Mouse (Mus musculus): Measurements from ENCODE around the gene Polrmt. TPM values are rescaled to one million over a fixed set of nuclear protein-coding genes. Genes with fewer than 3 reads are reported as not detected.

Gene Polrmt
- total and polyA plus RNA-seq, 2 experiments from 2014 or later: 26.3 to 56.2 TPM

DNA sequence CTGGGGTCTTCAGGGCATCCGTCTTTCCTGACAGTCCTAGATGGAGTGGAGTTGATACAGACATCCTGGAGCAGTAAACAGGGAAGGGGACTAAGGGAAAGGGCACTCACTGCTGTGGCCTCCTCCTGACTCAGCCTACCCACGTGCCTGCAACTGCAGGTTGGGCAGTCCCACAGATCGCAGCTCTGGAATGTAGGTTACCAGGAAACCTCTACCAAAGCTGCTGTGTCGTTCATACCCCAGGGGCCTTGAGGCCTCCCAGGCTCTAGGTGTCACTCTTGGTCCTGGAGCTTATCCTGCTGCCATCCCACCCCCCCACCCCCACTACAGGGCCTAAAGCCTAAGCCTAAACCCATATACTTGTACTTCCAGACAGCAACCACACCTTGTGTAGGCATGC lies 38.6 kb downstream of the Polrmt start:
- H3K4me1 ChIP-seq (ENCODE audit: control insufficient read depth, insufficient read depth): peaks cover 36% of the 10 kb centered on the region
- no peak overlapping the region for H3K4me3 ChIP-seq (ENCODE audit: low read depth, low read length)
- DNase-seq (ENCODE audit: low spot score): no peak
- TF ChIP-seq EP300 (IDR thresholded peaks at IDR 0.05; ENCODE audit: low read depth): no peak
- no peak for TF ChIP-seq CTCF (IDR thresholded peaks at IDR 0.05; ENCODE audit: low read depth)
- 36% methylated on average over 4 of the region's 4 CpGs for WGBS
- H3K9ac ChIP-seq (replicated peaks; ENCODE audit: low read depth, low read length): no peak overlapping the region
- peak overlapping the region; percentile 19 for H3K27ac ChIP-seq (ENCODE audit: low read depth)
- no peaks in the 10 kb centered on the region for H3K9me3 ChIP-seq (replicated peaks; ENCODE audit: control insufficient read depth, low read length)
- no peak for ATAC-seq (ENCODE audit: insufficient read depth, low read depth)
- peaks cover 30% of the 10 kb centered on the region for H3K36me3 ChIP-seq (replicated peaks; ENCODE audit: control insufficient read depth, insufficient read depth, low read length)
- no peak overlapping the region for H3K4me2 ChIP-seq (ENCODE audit: low read depth, low read length)
- H3K27me3 ChIP-seq (ENCODE audit: control insufficient read depth, insufficient read depth, low read length): no peaks in the 10 kb centered on the region

DNA sequence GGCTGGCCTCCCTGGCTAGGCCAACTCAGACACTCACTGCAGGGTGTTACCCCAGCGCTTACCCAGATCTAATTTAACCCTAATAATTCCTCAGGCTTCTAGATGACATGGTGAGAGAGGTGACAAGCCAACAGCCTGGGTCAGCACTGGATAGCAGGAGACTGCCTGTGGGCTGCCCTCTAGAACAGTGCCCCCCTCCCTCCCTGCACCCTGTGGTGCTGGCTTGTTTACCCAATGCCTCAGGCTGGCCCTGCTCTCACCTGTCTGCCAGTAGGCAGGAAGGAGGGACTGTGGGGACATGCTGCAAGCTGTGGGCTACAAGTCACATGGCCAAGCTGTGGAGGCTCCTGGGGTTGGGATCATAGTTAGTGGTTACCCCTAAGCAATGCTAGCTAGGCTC lies 39.2 kb downstream of the Polrmt start:
- H3K4me1 ChIP-seq (ENCODE audit: control insufficient read depth, insufficient read depth): peaks cover 36% of the 10 kb centered on the region
- no peak overlapping the region for H3K9ac ChIP-seq (replicated peaks; ENCODE audit: low read depth, low read length)
- no peak for TF ChIP-seq CTCF (IDR thresholded peaks at IDR 0.05; ENCODE audit: low read depth)
- no peak for TF ChIP-seq EP300 (IDR thresholded peaks at IDR 0.05; ENCODE audit: low read depth)
- H3K4me2 ChIP-seq (ENCODE audit: low read depth, low read length): peak overlapping the region; percentile 25
- peaks cover 30% of the 10 kb centered on the region for H3K36me3 ChIP-seq (replicated peaks; ENCODE audit: control insufficient read depth, insufficient read depth, low read length)
- ATAC-seq (ENCODE audit: insufficient read depth, low read depth) (no peak), DNase-seq (ENCODE audit: low spot score) (no peak)
- 57% methylated on average over 1 of the region's 1 CpGs for WGBS
- no peaks in the 10 kb centered on the region for H3K27me3 ChIP-seq (ENCODE audit: control insufficient read depth, insufficient read depth, low read length)
- no peak overlapping the region for H3K4me3 ChIP-seq (ENCODE audit: low read depth, low read length)
- H3K27ac ChIP-seq (ENCODE audit: low read depth): peak overlapping the region; percentile 19
- H3K9me3 ChIP-seq (replicated peaks; ENCODE audit: control insufficient read depth, low read length): no peaks in the 10 kb centered on the region

DNA sequence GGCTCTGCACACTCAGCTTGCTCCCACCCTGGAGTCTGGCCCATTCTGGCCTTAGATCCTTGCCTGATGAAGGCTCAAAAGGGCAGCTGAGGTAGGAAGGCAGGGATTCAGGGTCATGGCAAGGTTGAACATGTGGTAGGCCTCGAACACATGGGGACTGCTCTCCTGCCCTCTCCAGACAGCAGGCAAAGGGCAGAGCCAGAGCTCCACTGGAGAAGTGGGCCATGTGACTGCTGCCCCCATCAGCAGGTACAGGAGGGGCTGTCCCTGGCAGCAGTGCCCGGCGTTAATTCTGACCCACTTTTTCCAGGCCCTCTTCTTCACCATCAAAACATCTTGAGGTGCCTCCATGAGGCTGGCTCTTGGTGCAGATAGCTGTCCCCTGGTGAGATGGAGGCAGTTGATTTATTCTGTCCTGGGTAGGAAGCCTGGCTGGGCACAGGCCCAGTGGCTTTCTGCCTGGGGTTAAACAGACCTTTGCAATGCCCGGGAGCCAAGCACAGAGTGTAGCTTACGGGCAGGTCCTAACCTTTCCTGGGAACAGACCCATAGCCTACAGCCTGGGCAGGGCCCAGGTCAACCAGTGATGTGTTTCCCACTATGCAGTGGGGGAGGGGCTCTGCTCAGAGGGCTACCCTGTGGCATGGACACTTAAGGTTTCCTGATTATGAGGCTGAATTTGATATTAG lies 39.8 kb downstream of the Polrmt start:
- WGBS: 48% methylated on average over 5 of the region's 5 CpGs
- Histone ChIP-seq H3K36me3 (replicated peaks; ENCODE audit: control insufficient read depth, insufficient read depth, low read length) (peaks cover 24% of the 10 kb centered on the region), H3K9ac (replicated peaks; ENCODE audit: low read depth, low read length) (peak overlapping the region; percentile 88; the same call in 1 of the 2 replicates), H3K9me3 (replicated peaks; ENCODE audit: control insufficient read depth, low read length) (no peaks in the 10 kb centered on the region), H3K27me3 (ENCODE audit: control insufficient read depth, insufficient read depth, low read length) (no peaks in the 10 kb centered on the region), H3K4me1 (ENCODE audit: control insufficient read depth, insufficient read depth) (peaks cover 42% of the 10 kb centered on the region), H3K27ac (ENCODE audit: low read depth) (peak overlapping the region; percentile 70), H3K4me2 (ENCODE audit: low read depth, low read length) (peak overlapping the region; percentile 67), H3K4me3 (ENCODE audit: low read depth, low read length) (peak overlapping the region; percentile 79)
- TF ChIP-seq CTCF (IDR thresholded peaks at IDR 0.05; ENCODE audit: low read depth) (no peak), EP300 (IDR thresholded peaks at IDR 0.05; ENCODE audit: low read depth) (no peak)
- ATAC-seq (ENCODE audit: insufficient read depth, low read depth) (no peak), DNase-seq (ENCODE audit: low spot score) (no peak)

DNA sequence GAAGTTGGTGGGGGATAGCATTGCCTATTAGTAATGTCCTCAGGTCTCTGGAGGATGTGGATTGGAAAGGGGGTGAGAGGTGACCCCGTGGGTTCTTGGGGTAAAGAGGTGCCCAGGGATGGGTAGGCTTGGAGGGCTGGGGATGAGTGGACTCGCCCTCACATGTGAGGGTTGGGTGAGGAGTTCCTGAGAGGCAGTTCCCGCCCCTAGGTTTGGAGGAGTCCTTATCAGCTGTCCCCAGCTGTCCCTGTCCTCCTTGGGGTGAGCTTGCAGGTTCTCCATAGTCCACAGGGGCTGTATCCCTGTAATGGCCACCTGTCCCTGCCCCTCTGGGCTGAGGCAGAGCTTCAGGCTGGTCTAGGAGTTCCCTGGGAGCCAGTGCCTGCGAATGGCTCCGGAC lies 40.4 kb downstream of the Polrmt start:
- Histone ChIP-seq H3K27ac (ENCODE audit: low read depth) (peak overlapping the region; percentile 70), H3K4me2 (ENCODE audit: low read depth, low read length) (peak overlapping the region; percentile 67), H3K9me3 (replicated peaks; ENCODE audit: control insufficient read depth, low read length) (no peaks in the 10 kb centered on the region), H3K4me3 (ENCODE audit: low read depth, low read length) (peak overlapping the region; percentile 79), H3K27me3 (ENCODE audit: control insufficient read depth, insufficient read depth, low read length) (no peaks in the 10 kb centered on the region), H3K4me1 (ENCODE audit: control insufficient read depth, insufficient read depth) (peaks cover 48% of the 10 kb centered on the region), H3K36me3 (replicated peaks; ENCODE audit: control insufficient read depth, insufficient read depth, low read length) (peaks cover 18% of the 10 kb centered on the region), H3K9ac (replicated peaks; ENCODE audit: low read depth, low read length) (peak overlapping the region; percentile 88; the same call in 1 of the 2 replicates)
- WGBS: 50% methylated on average over 5 of the region's 5 CpGs
- TF ChIP-seq CTCF (IDR thresholded peaks at IDR 0.05; ENCODE audit: low read depth): no peak
- no peak for TF ChIP-seq EP300 (IDR thresholded peaks at IDR 0.05; ENCODE audit: low read depth)
- ATAC-seq (ENCODE audit: insufficient read depth, low read depth) (no peak), DNase-seq (ENCODE audit: low spot score) (no peak)

DNA sequence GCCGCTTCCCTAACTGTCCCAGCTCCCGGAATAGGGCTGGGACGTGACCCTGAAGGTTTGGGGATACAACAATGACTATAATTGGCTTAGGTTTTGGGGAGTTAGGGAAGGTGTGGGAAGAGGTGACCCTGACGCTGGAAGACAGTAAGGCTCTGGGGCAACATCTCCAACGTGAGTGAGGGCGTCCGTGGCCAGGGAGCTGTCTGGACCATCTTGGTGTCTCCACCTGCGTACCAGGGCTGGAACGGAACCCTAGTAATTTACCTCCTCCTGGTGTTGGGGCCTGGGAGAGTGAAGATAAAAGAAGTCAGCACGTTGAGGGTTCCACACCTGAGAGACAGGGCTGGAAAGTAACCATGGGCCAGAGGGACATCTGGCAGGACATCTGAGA lies 41.4 kb downstream of the Polrmt start:
- Histone ChIP-seq H3K27me3 (ENCODE audit: control insufficient read depth, insufficient read depth, low read length) (no peaks in the 10 kb centered on the region), H3K4me1 (ENCODE audit: control insufficient read depth, insufficient read depth) (peaks cover 53% of the 10 kb centered on the region), H3K27ac (ENCODE audit: low read depth) (peak overlapping the region; percentile 83), H3K4me2 (ENCODE audit: low read depth, low read length) (peak overlapping the region; percentile 67), H3K36me3 (replicated peaks; ENCODE audit: control insufficient read depth, insufficient read depth, low read length) (peaks cover 8% of the 10 kb centered on the region), H3K9ac (replicated peaks; ENCODE audit: low read depth, low read length) (peak overlapping the region; percentile 88), H3K4me3 (ENCODE audit: low read depth, low read length) (peak overlapping the region; percentile 79), H3K9me3 (replicated peaks; ENCODE audit: control insufficient read depth, low read length) (no peaks in the 10 kb centered on the region)
- ATAC-seq (ENCODE audit: insufficient read depth, low read depth): no peak
- under 1% methylated on average over 10 of the region's 10 CpGs for WGBS
- no peak for DNase-seq (ENCODE audit: low spot score)
- TF ChIP-seq EP300 (IDR thresholded peaks at IDR 0.05; ENCODE audit: low read depth) (no peak), CTCF (IDR thresholded peaks at IDR 0.05; ENCODE audit: low read depth) (no peak)
